Mouse (Mus musculus) right cerebral cortex, postnatal 25 days (tissue): ENCODE results near the gene Tlk1.
"Not testable (repeated sequence)": the region's sequence is repeated elsewhere in the genome, so short reads cannot be mapped to it uniquely, and the experiment has no call there.

Experiments used
- DNase-seq: peaks from one replicate; pipeline ENCODE4 v3.0.0; 2022

The Tlk1 gene

DNA sequence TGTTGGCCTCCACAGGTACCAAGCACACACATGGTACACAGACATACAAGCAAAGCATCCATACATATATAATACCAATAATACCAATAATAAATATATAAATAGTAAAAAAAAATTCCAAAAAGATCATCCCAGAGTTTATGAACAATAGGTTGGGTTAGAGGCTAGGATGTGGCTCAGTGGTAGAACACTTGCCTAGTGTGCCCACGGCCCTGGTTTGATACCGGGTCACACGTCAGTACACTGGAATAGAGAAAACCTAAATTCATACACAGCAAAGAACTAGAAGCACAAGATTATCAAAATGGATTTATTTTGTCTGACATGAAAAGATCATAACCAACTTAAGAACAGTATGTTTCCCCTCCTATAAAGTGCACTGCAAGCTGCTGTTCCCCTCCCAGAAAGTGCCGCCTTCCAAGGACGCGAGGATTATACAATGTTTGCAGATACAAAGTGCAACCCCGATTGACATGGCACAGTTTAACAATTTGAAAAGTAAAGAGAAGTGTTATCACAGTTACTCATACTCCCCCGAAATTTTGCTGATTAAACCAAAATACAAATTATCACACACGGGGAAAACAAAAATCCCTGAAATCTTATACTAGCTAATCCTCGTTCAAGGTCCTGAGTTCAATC, 6.3 kb upstream of the Tlk1 start:
- no peak for DNase-seq

DNA sequence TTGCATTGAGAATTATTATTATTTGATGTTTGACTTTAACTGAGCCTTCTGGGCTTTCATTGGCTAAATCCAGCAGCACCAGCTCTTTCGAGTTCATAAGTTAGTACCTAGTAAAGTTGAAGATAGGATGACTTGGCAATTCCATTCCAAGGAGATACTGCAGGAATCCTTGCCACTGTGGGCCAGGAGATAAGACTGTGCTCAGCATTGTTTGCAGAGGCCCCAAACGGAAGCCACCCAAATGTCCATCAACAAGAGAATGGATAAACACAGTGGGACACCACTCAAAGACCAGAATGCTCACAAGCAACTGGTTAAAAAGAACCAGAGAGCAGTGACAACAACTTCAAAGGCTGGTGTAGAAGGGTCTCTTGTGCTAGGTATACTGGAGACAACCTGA, 5.2 kb upstream of the Tlk1 start:
- no peak for DNase-seq

- DNase-seq, result no peak
These were observed 4.5 kb upstream of the Tlk1 start for GRCm38 (mm10) chr2:70829946-70830610.

DNA sequence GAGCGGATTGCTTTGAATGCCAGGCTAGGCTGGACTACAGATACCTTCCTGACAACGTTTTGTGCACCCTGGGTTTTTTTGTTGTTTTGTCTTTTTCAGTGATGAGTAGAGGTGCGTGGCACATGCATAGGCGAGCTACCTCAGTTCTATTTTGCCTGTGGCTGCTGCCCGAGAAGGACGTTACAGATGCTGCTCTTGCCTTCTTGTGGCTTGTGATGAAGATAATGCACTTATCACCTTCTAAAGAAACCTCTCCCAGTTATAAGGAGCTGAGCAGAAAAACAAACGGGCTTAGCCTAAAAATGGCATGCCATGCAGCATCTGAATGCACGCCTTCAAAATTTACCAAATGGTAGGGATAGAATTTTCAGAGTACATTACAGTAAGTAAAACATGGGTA, 2.3 kb upstream of the Tlk1 start:
- no peak for DNase-seq

DNA sequence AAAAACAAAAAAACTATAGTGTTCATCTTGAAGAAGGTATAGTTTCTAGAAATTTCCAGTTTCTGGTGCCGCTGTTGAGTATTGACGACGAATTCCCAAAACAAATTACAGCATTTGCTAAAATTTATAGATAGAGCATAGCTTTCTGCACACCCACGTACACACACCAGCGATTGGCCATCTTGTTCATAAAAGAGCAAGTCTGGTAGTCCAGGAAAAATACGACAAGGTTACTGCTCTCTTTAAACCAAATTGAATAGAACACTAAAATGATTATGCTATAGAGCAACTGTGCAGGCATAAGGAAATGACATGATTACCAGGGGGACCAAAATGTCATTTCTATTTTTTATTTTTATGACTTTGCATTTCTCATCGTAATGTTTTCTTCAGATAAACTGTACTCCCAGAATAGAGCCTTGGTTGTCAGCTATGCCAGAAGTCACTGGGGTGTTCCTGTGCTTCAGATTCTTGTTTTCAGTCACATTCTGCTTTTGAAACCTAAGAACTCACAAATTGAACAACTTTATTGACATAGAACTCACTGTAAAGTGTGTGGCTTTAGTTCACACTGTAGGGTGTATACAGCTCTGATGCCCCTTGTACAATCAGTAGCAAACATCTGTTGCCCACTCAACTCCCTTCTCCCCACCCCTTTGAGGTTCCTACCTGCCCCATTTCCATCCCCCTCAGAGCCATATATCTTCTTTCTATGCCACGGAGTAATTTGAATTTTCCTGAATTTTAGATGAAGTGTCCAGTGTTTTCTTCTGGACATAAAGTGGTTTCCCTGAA, 1.1 kb upstream of the Tlk1 start:
- DNase-seq, result no peak

DNA sequence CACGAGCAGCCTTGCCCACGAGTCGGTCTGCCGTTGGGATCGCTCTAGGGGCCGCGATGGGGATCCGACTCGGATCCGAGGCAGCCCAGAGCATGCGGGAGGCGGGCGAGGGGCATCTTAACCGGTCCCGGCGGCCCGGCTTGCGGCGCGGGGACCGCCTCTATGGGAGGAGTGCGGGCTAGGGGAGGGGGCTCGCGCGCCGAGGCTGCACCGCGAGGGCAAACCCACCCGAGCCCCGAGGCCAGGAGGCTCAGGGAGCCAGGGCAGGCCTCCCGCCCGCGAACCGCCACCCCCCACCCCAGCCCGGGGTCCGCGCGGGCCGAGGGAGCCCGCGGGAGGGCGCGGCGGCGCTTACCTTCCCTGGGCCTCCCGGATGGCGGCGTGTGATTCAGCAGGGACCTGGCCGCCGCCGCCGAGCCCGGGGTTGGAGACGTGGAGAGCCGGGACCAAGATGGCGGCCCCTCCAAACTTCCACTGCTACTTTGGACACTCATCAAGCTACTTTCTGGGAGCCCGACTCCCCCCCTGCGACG, 624 bp downstream of the Tlk1 start:
- peak; percentile 74 for DNase-seq

GRCm38 (mm10) chr2:70823926-70824800, 1.4 kb downstream of the Tlk1 start:
- DNase-seq, result no peak

DNA sequence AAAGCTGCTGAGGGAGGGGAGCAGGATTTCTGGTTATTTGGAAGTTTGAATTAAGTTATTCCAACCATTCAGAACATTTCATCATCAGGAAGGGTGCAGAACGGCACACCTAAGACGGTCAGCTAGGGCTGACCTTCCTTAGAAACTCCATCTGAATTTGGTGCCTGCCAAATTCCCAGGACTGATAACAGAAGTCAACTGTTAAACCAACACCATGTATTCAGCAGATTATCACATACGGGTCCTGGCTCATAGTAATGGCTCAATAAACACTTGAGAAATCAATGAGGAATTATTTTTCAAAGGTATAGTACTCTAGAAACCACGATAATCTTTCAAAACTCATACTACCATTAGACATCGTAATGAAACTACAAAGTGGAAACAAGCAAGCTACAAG, 2.1 kb downstream of the Tlk1 start:
- no peak for DNase-seq

DNA sequence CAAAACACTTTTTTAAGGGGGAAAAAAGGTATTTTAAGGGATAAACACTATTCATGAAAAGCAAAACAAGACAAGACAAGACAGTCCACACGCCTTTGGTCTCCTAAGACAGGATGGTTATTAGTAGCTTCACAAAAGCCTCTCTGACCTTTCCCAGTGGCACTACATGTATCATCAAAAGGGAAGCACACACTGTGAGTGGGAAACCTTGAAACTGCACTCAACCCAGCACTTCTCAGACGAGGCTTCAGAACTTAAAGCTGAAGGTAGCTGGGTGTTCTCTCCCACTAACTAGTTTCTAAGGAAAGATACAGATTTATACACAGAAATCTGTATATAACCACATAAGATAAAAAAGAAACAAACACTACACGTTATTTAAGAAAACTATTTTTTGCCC, 8.6 kb downstream of the Tlk1 start:
- no peak for DNase-seq

DNA sequence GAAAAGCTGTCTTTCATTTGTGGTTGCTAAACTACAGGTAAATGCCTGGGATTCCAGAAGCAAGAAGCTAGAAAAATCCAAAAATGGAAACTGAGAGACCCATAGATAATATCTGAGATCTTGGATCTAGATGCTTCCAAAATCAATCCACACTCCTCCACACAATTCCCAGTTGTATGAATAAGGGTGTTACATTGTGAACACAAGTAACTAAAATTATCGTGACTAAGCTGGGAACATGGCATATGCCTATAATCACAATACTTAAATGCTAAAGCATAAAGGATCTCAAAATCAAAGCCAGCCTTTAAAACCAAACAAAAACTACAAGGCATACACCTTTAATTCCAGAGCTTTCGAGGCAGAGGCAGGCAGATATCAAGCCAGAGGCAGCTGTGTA, 9.5 kb downstream of the Tlk1 start:
- DNase-seq, result no peak

- DNase-seq, result no peak
These were observed 11.9 kb downstream of the Tlk1 start for GRCm38 (mm10) chr2:70813608-70814007.

GRCm38 (mm10) chr2:70811476-70811875, 14.1 kb downstream of the Tlk1 start:
- no peak for DNase-seq

- no peak for DNase-seq
These were observed 15.6 kb downstream of the Tlk1 start for GRCm38 (mm10) chr2:70809921-70810320.

DNA sequence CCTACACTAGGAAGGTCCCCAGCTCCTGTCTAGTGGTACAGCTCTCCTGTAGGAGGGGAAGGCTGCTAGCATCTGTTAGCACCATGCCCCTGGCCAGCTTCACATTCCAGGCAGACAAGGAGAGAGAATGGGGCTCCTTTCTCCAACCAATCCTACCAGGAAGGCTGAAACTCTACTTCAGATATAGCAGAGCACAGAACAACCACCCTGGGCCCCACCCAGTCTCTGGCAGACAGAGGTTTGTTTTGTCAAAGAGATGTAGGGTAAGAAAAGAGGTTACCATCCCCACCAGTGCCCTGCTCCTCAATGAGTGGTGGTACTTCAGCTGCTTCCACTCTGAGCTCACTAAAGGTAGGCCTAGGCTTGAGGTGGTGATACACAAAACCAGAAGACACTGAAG, 16.8 kb downstream of the Tlk1 start:
- DNase-seq, result no peak

GRCm38 (mm10) chr2:70807678-70808077, 17.9 kb downstream of the Tlk1 start:
- not testable (repeated sequence) for DNase-seq

DNA sequence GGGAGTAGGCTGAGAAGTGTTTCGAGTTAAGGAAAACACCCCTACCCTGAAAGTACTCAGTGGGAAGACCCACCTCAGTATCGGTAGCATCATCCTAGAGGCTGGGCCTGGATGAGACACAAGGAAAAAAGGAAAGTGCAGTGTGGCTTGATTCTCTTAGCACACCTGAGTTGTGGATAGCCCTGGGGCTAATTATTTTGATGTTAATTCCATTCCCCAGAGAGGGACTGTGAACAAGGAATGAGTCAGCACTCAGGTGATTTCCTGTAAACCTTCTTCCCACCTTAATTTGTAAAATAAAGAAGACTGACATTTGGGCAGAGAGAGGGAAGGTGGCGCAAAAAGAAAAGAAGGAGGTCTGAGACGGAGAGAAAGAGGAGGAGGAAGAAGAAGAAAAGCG, 19.5 kb downstream of the Tlk1 start:
- DNase-seq, result no peak

GRCm38 (mm10) chr2:70803696-70804095, 21.8 kb downstream of the Tlk1 start:
- not testable (repeated sequence) for DNase-seq

GRCm38 (mm10) chr2:70802658-70803057, 22.9 kb downstream of the Tlk1 start:
- no peak for DNase-seq

DNA sequence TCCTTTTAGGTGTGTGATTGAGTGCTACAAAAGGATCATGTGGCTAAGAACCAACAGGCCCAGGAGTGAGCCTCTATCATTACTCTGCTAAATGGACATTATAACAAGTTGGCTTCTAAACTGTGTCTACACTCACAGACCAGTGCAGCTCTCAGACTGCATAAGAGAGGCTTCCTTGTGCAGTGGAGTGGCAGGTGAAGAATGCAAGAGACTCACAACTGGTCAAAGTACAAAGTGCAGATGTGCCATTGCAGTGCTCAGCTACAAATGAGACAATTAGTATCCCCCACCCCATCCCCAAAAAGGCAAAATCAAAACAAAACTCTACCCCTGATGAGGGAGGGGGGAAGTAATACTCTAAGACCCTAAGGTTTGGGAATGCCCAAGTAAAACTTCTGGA, 24.0 kb downstream of the Tlk1 start:
- DNase-seq, result no peak

DNA sequence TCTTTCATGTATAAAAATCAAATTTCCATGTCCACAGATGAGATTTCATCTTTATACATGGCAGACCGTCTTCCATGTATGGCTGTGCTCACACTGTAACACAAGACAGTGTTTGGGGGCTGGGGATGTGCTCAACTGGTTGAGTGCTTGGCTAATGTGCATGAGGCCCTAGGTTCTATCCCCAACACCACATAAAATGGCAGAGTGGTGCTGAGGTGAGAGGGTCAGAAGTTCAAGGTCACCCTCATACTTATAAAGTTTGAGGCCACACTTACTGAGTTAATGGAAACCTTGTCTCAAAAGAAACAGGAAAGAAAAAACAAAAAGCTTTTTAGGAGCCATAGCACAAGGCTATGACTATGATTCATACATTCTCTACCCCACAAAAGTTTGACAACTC, 25.1 kb downstream of the Tlk1 start:
- no peak for DNase-seq

DNA sequence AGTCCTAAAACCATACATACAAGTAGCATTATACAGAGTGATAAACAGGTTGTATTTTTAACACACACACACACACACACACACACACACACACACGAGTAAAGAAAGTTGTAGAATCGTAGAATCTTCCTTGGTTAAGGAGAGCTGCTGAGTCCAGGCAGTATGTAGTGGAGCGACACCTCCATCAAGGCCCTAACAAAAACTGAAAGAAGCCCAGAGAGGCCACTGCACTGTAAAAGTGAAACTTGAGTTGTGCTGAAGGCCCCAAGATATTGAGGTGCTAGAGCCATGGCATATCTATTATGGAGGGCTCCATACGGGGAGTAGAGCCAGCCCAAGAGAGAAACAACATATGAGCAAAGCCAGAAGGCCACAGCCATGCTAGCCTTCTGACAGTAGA, 32.3 kb downstream of the Tlk1 start:
- no peak for DNase-seq

DNA sequence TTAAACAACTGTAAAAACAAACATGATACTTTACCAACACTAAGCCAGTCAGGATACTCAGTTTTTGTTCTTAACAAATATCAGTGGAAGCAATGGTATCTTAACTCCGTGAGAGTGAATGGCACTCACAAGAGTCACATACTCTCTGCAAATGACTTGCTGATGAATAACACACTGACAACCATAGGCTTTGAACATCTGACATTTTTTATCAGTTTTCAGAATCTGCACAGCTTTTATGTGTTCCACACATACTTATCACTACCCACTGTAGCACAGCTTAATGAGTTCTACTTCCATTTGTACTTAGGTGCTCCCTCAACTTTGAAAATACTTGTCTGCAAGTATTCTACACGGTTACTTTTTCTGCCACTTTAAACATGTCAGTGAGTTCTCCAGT, 35.3 kb downstream of the Tlk1 start:
- no peak for DNase-seq

- DNase-seq, result no peak
These were observed 36.2 kb downstream of the Tlk1 start for GRCm38 (mm10) chr2:70789331-70789730.
